Mouse (Mus musculus): ENCODE measurements at regions not wholly inside any gene's neighbourhood (a gene's known extent, or its start where the extent isn't known, plus 50 kb on each side); places are given as distances from the start of the nearest gene placed in this dataset.
"Not testable (repeated sequence)": the region's sequence is repeated elsewhere in the genome, so short reads cannot be mapped to it uniquely, and the experiment has no call there.

DNA sequence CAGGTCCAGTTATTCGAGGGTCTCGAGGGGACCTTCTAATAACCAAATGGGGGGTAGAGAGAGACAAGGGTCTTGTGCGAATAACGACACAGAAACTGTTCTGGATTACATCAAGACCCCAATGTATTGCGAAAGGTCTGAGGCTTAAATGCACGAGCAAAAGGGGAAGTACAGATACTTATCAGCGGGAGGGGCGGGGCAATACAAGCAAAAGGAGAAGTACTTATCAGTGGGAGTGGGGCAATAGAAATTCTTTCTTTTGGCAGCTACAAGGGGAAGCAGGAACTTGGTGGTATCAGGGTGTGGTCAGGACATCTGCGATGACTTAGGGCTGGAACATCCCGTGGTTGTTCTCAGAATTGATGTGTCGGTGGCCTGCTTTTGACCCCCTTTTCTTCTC lies 295.6 kb downstream of the Htr7 start:
- H3K9me3 ChIP-seq (replicated peaks); H3K27me3 ChIP-seq (ENCODE audit: low read depth, poor library complexity, severe bottlenecking); H3K4me3 ChIP-seq; H3K27ac ChIP-seq; H3K36me3 ChIP-seq; H3K4me1 ChIP-seq; DNase-seq (ENCODE audit: low spot score): not testable (repeated sequence)
- WGBS, result 87% methylated on average over 11 of the region's 11 CpGs

GRCm38 (mm10) chr19:35759701-35760100 lies 297.6 kb downstream of the Htr7 start:
- H3K9me3 ChIP-seq (replicated peaks), result no peaks in the 10 kb centered on the region
- H3K4me3 ChIP-seq, result no peak overlapping the region
- H3K27me3 ChIP-seq (ENCODE audit: low read depth, poor library complexity, severe bottlenecking), result no peaks in the 10 kb centered on the region
- no peaks in the 10 kb centered on the region for H3K36me3 ChIP-seq
- no peak overlapping the region for H3K27ac ChIP-seq
- DNase-seq (ENCODE audit: low spot score), result no peak
- 94% methylated on average over 3 of the region's 3 CpGs for WGBS
- no peaks in the 10 kb centered on the region for H3K4me1 ChIP-seq

DNA sequence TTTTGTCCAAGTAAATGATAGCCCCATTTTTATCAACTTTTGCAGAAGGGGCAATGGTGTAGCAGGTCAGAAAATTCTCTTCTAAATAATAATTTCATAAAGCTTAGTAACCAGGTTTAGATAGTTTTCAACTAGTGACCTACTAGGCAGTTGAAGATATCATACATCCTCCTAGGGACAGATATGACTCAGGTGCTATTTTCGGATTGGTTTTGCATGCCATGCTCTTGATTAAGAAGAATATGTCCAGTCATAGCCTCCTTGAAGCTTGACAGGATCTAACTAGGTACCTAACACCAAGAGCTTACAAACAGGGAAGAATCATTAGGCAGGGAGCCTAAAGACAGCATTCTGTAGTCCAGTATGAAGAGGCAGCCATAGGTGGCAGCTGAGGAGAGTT lies 301.8 kb downstream of the Htr7 start:
- no peaks in the 10 kb centered on the region for H3K27me3 ChIP-seq (ENCODE audit: low read depth, poor library complexity, severe bottlenecking)
- no peak overlapping the region for H3K27ac ChIP-seq
- no peaks in the 10 kb centered on the region for H3K9me3 ChIP-seq (replicated peaks)
- no peak for DNase-seq (ENCODE audit: low spot score)
- no peaks in the 10 kb centered on the region for H3K4me1 ChIP-seq
- no peaks in the 10 kb centered on the region for H3K36me3 ChIP-seq
- 82% methylated on average over 1 of the region's 1 CpGs for WGBS
- H3K4me3 ChIP-seq, result no peak overlapping the region

- WGBS, result 86% methylated on average over 4 of the region's 4 CpGs
- Histone ChIP-seq H3K4me3 (no peak overlapping the region), H3K36me3 (no peaks in the 10 kb centered on the region), H3K27ac (no peak overlapping the region), H3K27me3 (ENCODE audit: low read depth, poor library complexity, severe bottlenecking) (no peaks in the 10 kb centered on the region), H3K4me1 (no peaks in the 10 kb centered on the region), H3K9me3 (replicated peaks) (no peaks in the 10 kb centered on the region)
- no peak for DNase-seq (ENCODE audit: low spot score)
Measured at GRCm38 (mm10) chr19:35735754-35736153, 321.6 kb downstream of the Htr7 start.

GRCm38 (mm10) chr19:35728436-35729060 lies 328.8 kb downstream of the Htr7 start:
- Histone ChIP-seq H3K4me1 (no peaks in the 10 kb centered on the region), H3K27ac (no peak overlapping the region), H3K9me3 (replicated peaks) (no peaks in the 10 kb centered on the region), H3K36me3 (no peaks in the 10 kb centered on the region), H3K27me3 (ENCODE audit: low read depth, poor library complexity, severe bottlenecking) (no peaks in the 10 kb centered on the region), H3K4me3 (no peak overlapping the region)
- DNase-seq (ENCODE audit: low spot score), result no peak
- WGBS, result 83% methylated on average over 3 of the region's 3 CpGs

All from limb, embryonic 10.5 days (tissue).